Mouse (Mus musculus) adrenal gland, adult 18-20 months (tissue): ENCODE measurements around the gene Nfatc2. TPM values are rescaled to one million over a fixed set of nuclear protein-coding genes. Genes with fewer than 3 reads are reported as not detected.
A peak's percentile ranks its signal among the peaks of the same experiment; 100 is the strongest.

Experiments
- DNase-seq, 2 experiments: peaks; one replicate each; pipeline ENCODE4 v3.0.0; 2021 to 2022; ENCODE audit warnings: low spot score in 2 of 2
- total RNA-seq, 2 experiments: library from RNA; stranded (reverse); gene quantifications; 1 replicate in 1 of 2; 2 replicates in 1 of 2; pipeline ENCODE4 v1.2.3; 2021

Nfatc2 gene
- total RNA-seq, 2 experiments from 2014 or later: 2.8 to 3.7 TPM

GRCm38 (mm10) chr2:168539026-168539425, 62.4 kb downstream of the Nfatc2 start:
- DNase-seq: no peak

GRCm38 (mm10) chr2:168532061-168532833, 69.2 kb downstream of the Nfatc2 start:
- no peak for DNase-seq

GRCm38 (mm10) chr2:168528551-168528950, 72.9 kb downstream of the Nfatc2 start:
- no peak for DNase-seq

GRCm38 (mm10) chr2:168527430-168527792, 74.0 kb downstream of the Nfatc2 start:
- no peak for DNase-seq

- DNase-seq: no peak
These were observed 74.7 kb downstream of the Nfatc2 start for GRCm38 (mm10) chr2:168526547-168527429.

- no peak for DNase-seq
These were observed 75.9 kb downstream of the Nfatc2 start for GRCm38 (mm10) chr2:168525391-168526154.

GRCm38 (mm10) chr2:168524905-168525381, 76.5 kb downstream of the Nfatc2 start:
- peak; percentile 88 to 90 for DNase-seq

- no peak for DNase-seq
These were observed 79.2 kb downstream of the Nfatc2 start for GRCm38 (mm10) chr2:168522247-168522646.

- no peak for DNase-seq
These were observed 80.7 kb downstream of the Nfatc2 start for GRCm38 (mm10) chr2:168520771-168521170.

- no peak for DNase-seq
These were observed 81.9 kb downstream of the Nfatc2 start for GRCm38 (mm10) chr2:168519589-168519988.

GRCm38 (mm10) chr2:168518256-168518659, 83.2 kb downstream of the Nfatc2 start:
- DNase-seq: peak in 1 of 2 experiments; percentile 62

- no peak for DNase-seq
These were observed 83.7 kb downstream of the Nfatc2 start for GRCm38 (mm10) chr2:168517774-168518173.

GRCm38 (mm10) chr2:168516717-168517116, 84.7 kb downstream of the Nfatc2 start:
- no peak for DNase-seq

GRCm38 (mm10) chr2:168515466-168515865, 86.0 kb downstream of the Nfatc2 start:
- no peak for DNase-seq

GRCm38 (mm10) chr2:168514131-168514530, 87.3 kb downstream of the Nfatc2 start:
- DNase-seq: no peak

GRCm38 (mm10) chr2:168511529-168511928, 89.9 kb downstream of the Nfatc2 start:
- no peak for DNase-seq

GRCm38 (mm10) chr2:168508469-168509198, 92.8 kb downstream of the Nfatc2 start:
- DNase-seq: no peak

- peak in 1 of 2 experiments; percentile 30 for DNase-seq
These were observed 96.8 kb downstream of the Nfatc2 start for GRCm38 (mm10) chr2:168504431-168505182.

GRCm38 (mm10) chr2:168503735-168504134, 97.7 kb downstream of the Nfatc2 start:
- no peak for DNase-seq

GRCm38 (mm10) chr2:168500750-168501149, 100.7 kb downstream of the Nfatc2 start:
- DNase-seq: no peak
